Mouse (Mus musculus) brain, embryonic 14.5 days (tissue): ENCODE data around the gene Ltbp2.

Source experiments
- CTCF ChIP-seq: fragments of 200-500 bp; IDR thresholded peaks from 2 replicates; pipeline ENCODE4 v1.5.1; 2012; ENCODE audit warnings: inconsistent platforms, mild to moderate bottlenecking, moderate library complexity, borderline replicate concordance; ENCODE audit not compliant: insufficient read depth, insufficient read length; ENCODE audit errors: extremely low read depth
- POLR2A ChIP-seq: fragments of 200-500 bp; IDR thresholded peaks from 2 replicates; pipeline ENCODE4 v1.6.1; 2012; ENCODE audit warnings: mild to moderate bottlenecking, inconsistent platforms, borderline replicate concordance; ENCODE audit not compliant: poor library complexity, insufficient read depth, insufficient read length, severe bottlenecking; ENCODE audit errors: extremely low read depth

- TF ChIP-seq CTCF (no peak), POLR2A (no peak)
These were observed 33.6 kb downstream of the Ltbp2 start for GRCm38 (mm10) chr12:84842706-84843105.
